Comparison of ENCODE assay signal across 8 mouse cellular contexts in the genomic region with DNA sequence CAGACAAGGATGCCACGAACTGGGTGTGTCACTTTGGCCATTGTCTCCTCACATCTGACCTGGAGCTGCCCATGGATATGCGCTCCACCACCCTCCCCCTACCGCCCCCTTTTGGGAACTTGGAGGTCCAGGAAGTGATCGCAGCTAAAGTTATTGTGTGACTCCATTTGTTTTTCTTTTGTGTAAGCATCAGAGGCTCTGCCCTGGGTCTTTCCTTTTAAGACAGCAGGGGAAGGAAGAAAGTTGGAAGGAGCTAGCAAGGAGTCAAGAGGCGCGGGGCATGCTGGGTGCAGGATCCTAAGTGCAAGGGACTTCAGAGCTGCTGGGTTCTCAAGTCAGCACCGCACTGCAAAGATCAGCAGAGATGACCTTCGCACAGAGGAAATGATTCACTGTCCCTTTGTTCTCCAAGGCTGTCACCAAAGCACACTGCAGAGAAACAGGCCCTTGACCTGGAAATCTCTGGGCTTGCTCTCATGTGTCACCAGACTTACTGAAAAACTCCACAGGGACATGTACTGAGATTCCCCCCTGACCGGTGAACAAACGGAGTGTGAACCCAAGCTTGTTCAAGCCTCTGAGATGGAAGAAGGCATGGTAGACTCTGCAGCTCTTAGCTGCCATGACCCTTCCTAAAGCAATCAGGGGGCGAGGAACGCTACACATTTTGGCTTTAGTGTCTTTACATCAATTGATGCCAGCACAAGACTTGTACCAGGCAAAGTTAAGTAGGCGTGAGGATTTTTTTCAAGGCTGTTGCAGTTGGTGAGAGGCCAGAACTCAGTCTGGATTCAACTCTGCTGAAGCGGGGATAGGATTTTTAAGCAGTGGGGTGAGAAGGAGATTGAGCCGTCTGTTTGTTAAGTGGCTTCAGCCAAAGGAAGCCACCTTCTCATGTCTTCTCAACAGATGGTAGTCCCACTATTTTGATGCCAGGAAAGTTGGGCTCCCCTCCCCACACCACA. TPM values are rescaled to one million over a fixed set of nuclear protein-coding genes. Genes with fewer than 3 reads are reported as not detected.
DNase-seq lines count a peak whose midpoint lies in the region; ATAC-seq and TF ChIP-seq lines count a peak whose summit lies in the region.

No protein-coding gene starts in this region.

- peak overlapping the region; percentile 60 for H3K4me3 ChIP-seq in gastrocnemius, adult 2 months
- H3K4me3 ChIP-seq in embryonic facial prominence, embryonic 13.5 days, result 0 out of 2 replicates have a peak overlapping the region, but pooled peaks have one; percentile 6
- no peak overlapping the region for H3K4me3 ChIP-seq in limb, embryonic 12.5 days (replicated peaks)
- H3K4me3 ChIP-seq in neural tube, embryonic 13.5 days, result no peak overlapping the region

- WGBS in embryonic facial prominence, embryonic 13.5 days, result 57% methylated on average over 15 of the region's 15 CpGs
- 43% methylated on average over 15 of the region's 15 CpGs for WGBS in limb, embryonic 12.5 days
- WGBS in neural tube, embryonic 13.5 days, result 48% methylated on average over 15 of the region's 15 CpGs

- peaks cover 35% of the 10 kb centered on the region for H3K4me1 ChIP-seq in embryonic facial prominence, embryonic 13.5 days
- peaks cover 84% of the 10 kb centered on the region for H3K4me1 ChIP-seq in limb, embryonic 12.5 days (replicated peaks)
- H3K4me1 ChIP-seq in neural tube, embryonic 13.5 days (replicated peaks), result peaks cover 49% of the 10 kb centered on the region

- intact Hi-C loops in gastrocnemius, adult 2 months (cut with DNase I), result loop anchor here (5.0 kb wide), 2 partner anchors 163 to 358 kb away; no protein-coding TSS in a partner anchor

- DNase-seq in gastrocnemius, adult 2 months, result peak; percentile 24
- DNase-seq in gastrocnemius, postnatal 10 days, result no peak
- DNase-seq in heart, postnatal 4 days, result peak; percentile 45
- no peak for DNase-seq in thymus, postnatal 36 days
- no peak for DNase-seq in urinary bladder, postnatal 25 days (ENCODE audit: low spot score)

- H3K27me3 ChIP-seq in embryonic facial prominence, embryonic 13.5 days, result no peaks in the 10 kb centered on the region; the same call in 1 of the 2 replicates
- H3K27me3 ChIP-seq in limb, embryonic 12.5 days, result no peaks in the 10 kb centered on the region
- 0 out of 2 replicates have a peak, but pooled peaks cover 3% of the 10 kb centered on the region for H3K27me3 ChIP-seq in neural tube, embryonic 13.5 days

- no peak overlapping the region for H3K9ac ChIP-seq in embryonic facial prominence, embryonic 13.5 days
- H3K9ac ChIP-seq in limb, embryonic 12.5 days (replicated peaks), result no peak overlapping the region; the same call in 1 of the 2 replicates
- H3K9ac ChIP-seq in neural tube, embryonic 13.5 days, result 0 out of 2 replicates have a peak overlapping the region, but pooled peaks have one; percentile 12

- ATAC-seq in embryonic facial prominence, embryonic 13.5 days (ENCODE audit: insufficient number of reproducible peaks, insufficient read depth, low FRiP score, low TSS enrichment, low read depth), result no peak
- ATAC-seq in limb, embryonic 12.5 days (ENCODE audit: insufficient number of reproducible peaks, insufficient read depth, low FRiP score, low TSS enrichment, low read depth), result no peak
- peak; percentile 19; the same call in 1 of the 2 replicates for ATAC-seq in neural tube, embryonic 13.5 days (ENCODE audit: low read depth)

- no peaks in the 10 kb centered on the region for H3K9me3 ChIP-seq in embryonic facial prominence, embryonic 13.5 days
- no peaks in the 10 kb centered on the region for H3K9me3 ChIP-seq in limb, embryonic 12.5 days
- no peaks in the 10 kb centered on the region for H3K9me3 ChIP-seq in neural tube, embryonic 13.5 days

- H3K4me2 ChIP-seq in embryonic facial prominence, embryonic 13.5 days, result peak overlapping the region; percentile 56
- H3K4me2 ChIP-seq in limb, embryonic 12.5 days, result peak overlapping the region; percentile 49
- H3K4me2 ChIP-seq in neural tube, embryonic 13.5 days, result peak overlapping the region; percentile 46

- H3K36me3 ChIP-seq in embryonic facial prominence, embryonic 13.5 days, result no peaks in the 10 kb centered on the region
- no peaks in the 10 kb centered on the region for H3K36me3 ChIP-seq in limb, embryonic 12.5 days
- no peaks in the 10 kb centered on the region for H3K36me3 ChIP-seq in neural tube, embryonic 13.5 days

- TF ChIP-seq CTCF in gastrocnemius, adult 2 months (IDR thresholded peaks at IDR 0.05), result no peak

- H3K27ac ChIP-seq in gastrocnemius, adult 2 months, result peak overlapping the region; percentile 64
- H3K27ac ChIP-seq in embryonic facial prominence, embryonic 13.5 days, result peak overlapping the region; percentile 66; the same call in 1 of the 2 replicates
- H3K27ac ChIP-seq in limb, embryonic 12.5 days, result peak overlapping the region; percentile 94
- peak overlapping the region; percentile 68 for H3K27ac ChIP-seq in neural tube, embryonic 13.5 days (replicated peaks)

RNA-seq across cellular contexts. Expression of gene Ttc30a2, which starts 17.3 kb away (rescaled TPM):
- total RNA-seq in gastrocnemius, adult 2 months (2021), result under 1 TPM; 0.33 to 0.38 TPM
- total RNA-seq in gastrocnemius, postnatal 10 days (2021), result under 1 TPM in 1 of 2 experiments, not detected in 1; 0.45 TPM
- 0.31 TPM in 1 of 2 replicates, not detected in the other for polyA plus RNA-seq in embryonic facial prominence, embryonic 13.5 days (2015; fragmentation: Nextera tagmentation; extraction: Ambion mirVana)
- total RNA-seq in heart, postnatal 4 days (2021), result 1 to 10 TPM in 1 of 2 experiments, under 1 TPM in 1; 0.88 to 1.7 TPM
- 0.59 and 0.60 TPM in 2 replicates for polyA plus RNA-seq in limb, embryonic 12.5 days (2016; fragmentation: Nextera tagmentation; extraction: Ambion mirVana)
- 0.65 and 1.1 TPM in 2 replicates for polyA plus RNA-seq in neural tube, embryonic 13.5 days (2015; fragmentation: Nextera tagmentation; extraction: Ambion mirVana)

RNA-seq across cellular contexts. Expression of gene Ttc30a1, which starts 21.1 kb away (rescaled TPM):
- 1 to 10 TPM; 1.1 to 1.6 TPM for total RNA-seq in gastrocnemius, adult 2 months (2021)
- 1 to 10 TPM; 1.4 to 1.5 TPM for total RNA-seq in gastrocnemius, postnatal 10 days (2021)
- 8.3 and 8.4 TPM in 2 replicates for polyA plus RNA-seq in embryonic facial prominence, embryonic 13.5 days (2015; fragmentation: Nextera tagmentation; extraction: Ambion mirVana)
- 1 to 10 TPM; 3.4 to 3.6 TPM for total RNA-seq in heart, postnatal 4 days (2021)
- 10.0 and 10.4 TPM in 2 replicates for polyA plus RNA-seq in limb, embryonic 12.5 days (2016; fragmentation: Nextera tagmentation; extraction: Ambion mirVana)
- 7.9 TPM in 2 replicates for polyA plus RNA-seq in neural tube, embryonic 13.5 days (2015; fragmentation: Nextera tagmentation; extraction: Ambion mirVana)

RNA-seq across cellular contexts. Expression of gene Ttc30b, which starts 22.3 kb away (rescaled TPM):
- 1 to 10 TPM; 2.7 to 3.0 TPM for total RNA-seq in gastrocnemius, adult 2 months (2021)
- total RNA-seq in gastrocnemius, postnatal 10 days (2021), result 1 to 10 TPM; 5.0 TPM
- polyA plus RNA-seq in embryonic facial prominence, embryonic 13.5 days (2015; fragmentation: Nextera tagmentation; extraction: Ambion mirVana), result 8.7 and 10.5 TPM in 2 replicates
- 1 to 10 TPM; 8.0 to 8.6 TPM for total RNA-seq in heart, postnatal 4 days (2021)
- polyA plus RNA-seq in limb, embryonic 12.5 days (2016; fragmentation: Nextera tagmentation; extraction: Ambion mirVana), result 9.2 and 9.9 TPM in 2 replicates
- 16.0 and 16.6 TPM in 2 replicates for polyA plus RNA-seq in neural tube, embryonic 13.5 days (2015; fragmentation: Nextera tagmentation; extraction: Ambion mirVana)

Comparison
In these comparisons a context has a peak if more than half of its experiments do, and no peak if none do; other contexts are left out.
1. DNase-seq: peak in gastrocnemius, adult 2 months (single experiment) and heart, postnatal 4 days (single experiment); none in gastrocnemius, postnatal 10 days (single experiment), thymus, postnatal 36 days (0 of 2) and urinary bladder, postnatal 25 days (single experiment).
2. H3K4me3 ChIP-seq: peak in gastrocnemius, adult 2 months (single experiment) and embryonic facial prominence, embryonic 13.5 days (single experiment); none in limb, embryonic 12.5 days (single experiment) and neural tube, embryonic 13.5 days (single experiment).
3. Peak in every context shown above with its lines, with median percentiles within 50 percentile points of each other: H3K27ac ChIP-seq and H3K4me2 ChIP-seq.